Mouse (Mus musculus) activated CD4-positive, CD25-positive, alpha-beta regulatory T cell (primary cell): ENCODE results near the gene Hfe2. TPM values are rescaled to one million over a fixed set of nuclear protein-coding genes. Genes with fewer than 3 reads are reported as not detected.

Experiments used
- polyA plus RNA-seq, 2 experiments: library from polyadenylated mRNA; unstranded; fragments of 100-300 nt; shearing (Covaris generic); gene quantifications; one replicate each; pipeline ENCODE4 v1.2.1; 2017

Gene Hfe2
- not detected for polyA plus RNA-seq

GRCm38 (mm10) chr3:96524914-96525313, at the start of gene Hfe2:
Gene Hfe2, plus strand, starts transcription at chr3:96525172.

GRCm38 (mm10) chr3:96557694-96558093, 32.7 kb downstream of the Hfe2 start, which contains the start of gene Txnip:
Gene Txnip, plus strand, starts transcription at chr3:96557957.

GRCm38 (mm10) chr3:96576690-96577541, 51.9 kb downstream of the Hfe2 start, which contains the start of gene Gm16253:
Gene Gm16253, plus strand, starts transcription at chr3:96576984.

Other genes starting within 250 kb of the Hfe2 start
- 1 to 10 TPM in 1 of 2 experiments, under 1 TPM in 1; 0.92 to 1.8 TPM for gene Fcgr1, start 231.2 kb upstream of the Hfe2 start, polyA plus RNA-seq
- gene BC107364, start 72.9 kb upstream of the Hfe2 start, polyA plus RNA-seq: not detected
- gene Txnip, start 32.8 kb downstream of the Hfe2 start, polyA plus RNA-seq: 100 to 1,000 TPM; 566 to 913 TPM
- under 1 TPM; 0.62 to 0.69 TPM for gene Gm16253, start 51.8 kb downstream of the Hfe2 start, polyA plus RNA-seq
- 10 to 100 TPM; 15.0 to 21.6 TPM for gene Polr3gl, start 69.0 kb downstream of the Hfe2 start, polyA plus RNA-seq
- gene Ankrd34a, start 71.5 kb downstream of the Hfe2 start, polyA plus RNA-seq: not detected
- under 1 TPM; 0.06 to 0.18 TPM for gene Lix1l, start 76.0 kb downstream of the Hfe2 start, polyA plus RNA-seq
- 100 to 1,000 TPM; 156 to 191 TPM for gene Rbm8a, start 104.8 kb downstream of the Hfe2 start, polyA plus RNA-seq
- gene Pex11b, start 110.2 kb downstream of the Hfe2 start, polyA plus RNA-seq: 10 to 100 TPM; 33.0 to 66.2 TPM
- gene Gm42957, start 110.3 kb downstream of the Hfe2 start, polyA plus RNA-seq: under 1 TPM in 1 of 2 experiments, not detected in 1; 0.33 TPM
- gene Itga10, start 120.4 kb downstream of the Hfe2 start, polyA plus RNA-seq: under 1 TPM; 0.04 to 0.16 TPM
- under 1 TPM in 1 of 2 experiments, not detected in 1; 0.64 TPM for gene Ankrd35, start 145.0 kb downstream of the Hfe2 start, polyA plus RNA-seq
- gene Pias3, start 171.2 kb downstream of the Hfe2 start, polyA plus RNA-seq: 10 to 100 TPM; 19.7 to 28.1 TPM
- under 1 TPM; 0.55 to 0.71 TPM for gene Nudt17, start 183.4 kb downstream of the Hfe2 start, polyA plus RNA-seq
- gene Polr3c, start 202.5 kb downstream of the Hfe2 start, polyA plus RNA-seq: 10 to 100 TPM; 73.7 to 80.2 TPM
- 100 to 1,000 TPM; 117 to 137 TPM for gene Rnf115, start 202.5 kb downstream of the Hfe2 start, polyA plus RNA-seq